Mouse (Mus musculus): ENCODE measurements around the gene Ide.
"Not testable (repeated sequence)": the region's sequence is repeated elsewhere in the genome, so short reads cannot be mapped to it uniquely, and the experiment has no call there.

The Ide gene

GRCm38 (mm10) chr19:37263943-37264897 lies 73.4 kb downstream of the Ide start:
- DNase-seq: no peak

- DNase-seq: no peak
Measured at GRCm38 (mm10) chr19:37263566-37263942, 74.1 kb downstream of the Ide start.

- no peak for DNase-seq
Measured at GRCm38 (mm10) chr19:37262389-37262788, 75.3 kb downstream of the Ide start.

GRCm38 (mm10) chr19:37255321-37255720 lies 82.3 kb downstream of the Ide start:
- DNase-seq: no peak

GRCm38 (mm10) chr19:37252104-37252503 lies 85.5 kb downstream of the Ide start:
- no peak for DNase-seq

- DNase-seq: no peak
Measured at GRCm38 (mm10) chr19:37248199-37248598, 89.5 kb downstream of the Ide start.

- no peak for DNase-seq
Measured at GRCm38 (mm10) chr19:37246859-37247258, 90.8 kb downstream of the Ide start.

GRCm38 (mm10) chr19:37242707-37243106 lies 94.9 kb downstream of the Ide start:
- no peak for DNase-seq

- peak; percentile 20 for DNase-seq
Measured at GRCm38 (mm10) chr19:37241201-37241600, 96.5 kb downstream of the Ide start.

- DNase-seq: peak; percentile 32
Measured at GRCm38 (mm10) chr19:37239096-37239495, 98.6 kb downstream of the Ide start.

- DNase-seq: no peak
Measured at GRCm38 (mm10) chr19:37238651-37239050, 99.0 kb downstream of the Ide start.

- DNase-seq: no peak
Measured at GRCm38 (mm10) chr19:37237712-37238437, 99.8 kb downstream of the Ide start.

- no peak for DNase-seq
Measured at GRCm38 (mm10) chr19:37237306-37237705, 100.3 kb downstream of the Ide start.

- DNase-seq: no peak
Measured at GRCm38 (mm10) chr19:37235818-37236217, 101.8 kb downstream of the Ide start.

GRCm38 (mm10) chr19:37233561-37234539 lies 103.8 kb downstream of the Ide start:
- DNase-seq: peak; percentile 19

GRCm38 (mm10) chr19:37232598-37232997 lies 105.1 kb downstream of the Ide start:
- DNase-seq: not testable (repeated sequence)

- DNase-seq: no peak
Measured at GRCm38 (mm10) chr19:37225197-37225862, 112.3 kb downstream of the Ide start.

Measured in thymus, postnatal 4 days (tissue).